Comparison of ENCODE assay signal across 32 mouse cellular contexts in the genomic region with DNA sequence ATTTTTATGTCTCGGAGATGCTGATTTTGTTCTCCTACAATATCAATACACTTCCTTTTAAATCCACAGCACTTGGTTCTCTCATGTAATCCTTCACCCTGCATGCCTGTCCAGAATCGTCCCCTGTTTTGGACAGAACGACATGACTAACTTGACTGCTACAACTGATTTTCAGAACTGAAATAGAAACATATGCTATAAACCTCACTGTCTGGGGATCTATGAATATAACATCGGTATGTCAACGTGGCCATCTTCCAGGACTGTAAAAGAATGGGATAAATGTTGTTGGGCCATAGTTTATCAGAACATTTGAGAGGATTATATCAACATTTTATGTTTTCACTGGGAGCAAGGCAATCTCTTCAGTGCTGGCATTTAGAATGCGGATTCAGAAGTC.
"Had no signal": no experiment of that assay in that cellular context is flagged by ENCODE, and none has a peak within 500 bp of the region (broad histone marks: within the 10 kb centered on the region; RNA-seq: fewer than 3 reads in every experiment).

No protein-coding gene starts in this region.

- H3K4me3 ChIP-seq: heart, embryonic 15.5 days; hindbrain, embryonic 10.5 days; hindbrain, embryonic 12.5 days; hindbrain, embryonic 13.5 days; hindbrain, embryonic 15.5 days; intestine, embryonic 15.5 days; kidney, embryonic 15.5 days; layer of hippocampus, adult 2 months; left cerebral cortex, adult 2 months had no signal

- H3K27ac ChIP-seq: heart, embryonic 15.5 days; hindbrain, embryonic 10.5 days; hindbrain, embryonic 12.5 days; hindbrain, embryonic 13.5 days; hindbrain, embryonic 14.5 days; hindbrain, embryonic 15.5 days; hindbrain, postnatal 0 days; intestine, embryonic 15.5 days; kidney, embryonic 15.5 days; kidney, postnatal 0 days; layer of hippocampus, adult 2 months; left cerebral cortex, adult 2 months had no signal

- H3K4me1 ChIP-seq: heart, embryonic 15.5 days; hindbrain, embryonic 10.5 days; hindbrain, embryonic 12.5 days; hindbrain, embryonic 13.5 days; hindbrain, embryonic 15.5 days; intestine, embryonic 15.5 days; kidney, embryonic 15.5 days had no signal

- H3K27me3 ChIP-seq: heart, embryonic 15.5 days; hindbrain, embryonic 12.5 days; hindbrain, embryonic 13.5 days; hindbrain, embryonic 15.5 days; intestine, embryonic 15.5 days; kidney, embryonic 15.5 days had no signal

- DNase-seq: heart, postnatal 10 days; heart, postnatal 14 days; heart, postnatal 36 days; heart, postnatal 4 days; kidney, adult 11 months; kidney, adult 18-20 months; kidney, adult 2 months; kidney, adult 8-10 months; kidney, adult 9 months; kidney, postnatal 10 days; kidney, postnatal 14 days; kidney, postnatal 25 days; kidney, postnatal 36 days; kidney, postnatal 4 days; layer of hippocampus, adult 9-11 months; layer of hippocampus, postnatal 36 days had no signal

- H3K9me3 ChIP-seq: heart, embryonic 15.5 days; hindbrain, embryonic 10.5 days; hindbrain, embryonic 12.5 days; hindbrain, embryonic 13.5 days; hindbrain, embryonic 15.5 days; intestine, embryonic 15.5 days; kidney, embryonic 15.5 days had no signal

- H3K4me2 ChIP-seq: heart, embryonic 15.5 days; hindbrain, embryonic 12.5 days; hindbrain, embryonic 13.5 days; hindbrain, embryonic 14.5 days; hindbrain, embryonic 15.5 days; intestine, embryonic 15.5 days; kidney, embryonic 15.5 days had no signal

- H3K9ac ChIP-seq: heart, embryonic 15.5 days; hindbrain, embryonic 12.5 days; hindbrain, embryonic 13.5 days; hindbrain, embryonic 14.5 days; hindbrain, embryonic 15.5 days; intestine, embryonic 15.5 days; kidney, embryonic 15.5 days had no signal

- ATAC-seq: hindbrain, embryonic 16.5 days; hindbrain, postnatal 0 days; inflammation-experienced regulatory T-cells, adult 6 months; intestine, embryonic 15.5 days; intestine, embryonic 16.5 days; intestine, postnatal 0 days had no signal

- H3K36me3 ChIP-seq: heart, embryonic 15.5 days; hindbrain, embryonic 10.5 days; hindbrain, embryonic 12.5 days; hindbrain, embryonic 13.5 days; hindbrain, embryonic 15.5 days; intestine, embryonic 15.5 days; kidney, embryonic 15.5 days had no signal
